Mouse (Mus musculus): ENCODE measurements around the gene Eps8.

GRCm38 (mm10) chr6:137649068-137649480, 5.6 kb downstream of the Eps8 start:
- no peak for TF ChIP-seq CTCF (IDR thresholded peaks at IDR 0.05; ENCODE audit: low read depth, low read length)
- TF ChIP-seq EP300 (IDR thresholded peaks at IDR 0.05; ENCODE audit: insufficient read depth, low read depth, low read length): no peak
- TF ChIP-seq POLR2A (IDR thresholded peaks at IDR 0.05; ENCODE audit: insufficient read depth, low read length): no peak

All from ES-Bruce4 (cell line).